Mouse (Mus musculus) stomach, postnatal 0 days (tissue): ENCODE results near the gene BC017158. TPM values are rescaled to one million over a fixed set of nuclear protein-coding genes. Genes with fewer than 3 reads are reported as not detected.

Source experiments
- ATAC-seq: fragments of 200-750 bp; cut with Nextera tagmentation; 2 replicates; pipeline ENCODE4 v1.8.0; 2017; ENCODE audit not compliant: low FRiP score, low TSS enrichment
- DNase-seq: peaks from one replicate; pipeline ENCODE4 v3.0.0-alpha.2; 2016; ENCODE audit warnings: low spot score
- H3K27ac ChIP-seq: fragments of 300-500 bp; sonication (generic); replicated peaks from 2 replicates; pipeline ENCODE4 v1.5.1; 2014; ENCODE audit warnings: mild to moderate bottlenecking, control low read depth
- H3K27me3 ChIP-seq: fragments of 300-500 bp; sonication (generic); 2 replicates; pipeline ENCODE4 v1.6.1; 2014; ENCODE audit warnings: low read length; ENCODE audit not compliant: control insufficient read depth, insufficient read depth
- H3K36me3 ChIP-seq: fragments of 300-500 bp; sonication (generic); 2 replicates; pipeline ENCODE4 v1.6.1; 2014; ENCODE audit warnings: low read length, mixed read lengths; ENCODE audit not compliant: control insufficient read depth, insufficient read depth
- H3K4me1 ChIP-seq: fragments of 300-500 bp; sonication (generic); replicated peaks from 2 replicates; pipeline ENCODE4 v1.6.1; 2014; ENCODE audit warnings: antibody characterized with exemption; ENCODE audit not compliant: control insufficient read depth, insufficient read depth
- H3K4me2 ChIP-seq: fragments of 300-500 bp; sonication (generic); replicated peaks from 2 replicates; pipeline ENCODE4 v1.6.1; 2014; ENCODE audit warnings: low read depth, mild to moderate bottlenecking, control low read depth, moderate library complexity
- H3K4me3 ChIP-seq: fragments of 300-500 bp; sonication (generic); 2 replicates; pipeline ENCODE4 v1.5.1; 2014; ENCODE audit warnings: low read depth, low read length, control low read depth
- H3K9ac ChIP-seq: fragments of 300-500 bp; sonication (generic); 2 replicates; pipeline ENCODE4 v1.6.1; 2014; ENCODE audit warnings: mild to moderate bottlenecking, low read length, control low read depth, mixed read lengths
- H3K9me3 ChIP-seq: fragments of 300-500 bp; sonication (generic); 2 replicates; pipeline ENCODE4 v1.6.1; 2016; ENCODE audit warnings: low read length; ENCODE audit not compliant: control insufficient read depth
- CTCF ChIP-seq: IDR thresholded peaks from 2 replicates; pipeline ENCODE4 v1.5.1; 2016; ENCODE audit warnings: antibody characterized with exemption, low read depth, mild to moderate bottlenecking, moderate library complexity
- EP300 ChIP-seq: optimal IDR thresholded peaks from 2 replicates; pipeline ENCODE3; 2016; ENCODE audit warnings: antibody characterized with exemption
- WGBS: fragments of 180-500 bp; shearing (Covaris S2); extraction: QIAGEN DNeasy Blood & Tissue Kit; methylation state at CpG from one replicate; pipeline ENCODE4 v1.1.7; 2014; 5-methylcytosine and 5-hydroxymethylcytosine counted together
- polyA plus RNA-seq: library from polyadenylated mRNA; unstranded; fragments of >200 nt; fragmentation: Nextera tagmentation; extraction: Ambion mirVana; gene quantifications from 2 replicates; pipeline ENCODE4 v1.2.1, GENCODE M21; 2015

Gene BC017158
- polyA plus RNA-seq, 1 experiment from 2014 or later, result 17.0 TPM

- peak overlapping the region; percentile 91 for H3K27ac ChIP-seq
- no peaks in the 10 kb centered on the region for H3K9me3 ChIP-seq
- ATAC-seq (no peak; the same call in 1 of the 2 replicates), DNase-seq (peak; percentile 19)
- no peaks in the 10 kb centered on the region for H3K36me3 ChIP-seq
- WGBS, result 24% methylated on average over 10 of the region's 10 CpGs
- peak overlapping the region; percentile 90 for H3K9ac ChIP-seq
- H3K4me3 ChIP-seq, result peak overlapping the region; percentile 84
- TF ChIP-seq CTCF (no peak), EP300 (no peak)
- peak overlapping the region; percentile 93 for H3K4me2 ChIP-seq
- 0 out of 2 replicates have a peak, but pooled peaks cover 4% of the 10 kb centered on the region for H3K4me1 ChIP-seq
- H3K27me3 ChIP-seq, result no peaks in the 10 kb centered on the region
Observed at GRCm38 (mm10) chr7:128297291-128297616, 716 bp downstream of the BC017158 start.

- no peak for DNase-seq
- Histone ChIP-seq H3K4me1 (0 out of 2 replicates have a peak, but pooled peaks cover 4% of the 10 kb centered on the region), H3K9ac (no peak overlapping the region), H3K9me3 (no peaks in the 10 kb centered on the region), H3K36me3 (no peaks in the 10 kb centered on the region), H3K4me2 (peak overlapping the region; percentile 93; the same call in 1 of the 2 replicates), H3K27me3 (no peaks in the 10 kb centered on the region), H3K4me3 (no peak overlapping the region; the same call in 1 of the 2 replicates), H3K27ac (no peak overlapping the region)
- TF ChIP-seq CTCF (no peak), EP300 (no peak)
- 68% methylated on average over 3 of the region's 3 CpGs for WGBS
- no peak for ATAC-seq
Observed at GRCm38 (mm10) chr7:128296514-128296913, 1.5 kb downstream of the BC017158 start.

- Histone ChIP-seq H3K27ac (no peak overlapping the region), H3K4me2 (no peak overlapping the region), H3K9me3 (no peaks in the 10 kb centered on the region), H3K27me3 (no peaks in the 10 kb centered on the region), H3K4me3 (no peak overlapping the region), H3K36me3 (0 out of 2 replicates have a peak, but pooled peaks cover 2% of the 10 kb centered on the region), H3K4me1 (0 out of 2 replicates have a peak, but pooled peaks cover 4% of the 10 kb centered on the region), H3K9ac (no peak overlapping the region)
- 84% methylated on average over 10 of the region's 10 CpGs for WGBS
- DNase-seq, result no peak
- ATAC-seq, result no peak
- TF ChIP-seq CTCF (no peak), EP300 (no peak)
Observed at GRCm38 (mm10) chr7:128294785-128295184, 3.2 kb downstream of the BC017158 start.

DNA sequence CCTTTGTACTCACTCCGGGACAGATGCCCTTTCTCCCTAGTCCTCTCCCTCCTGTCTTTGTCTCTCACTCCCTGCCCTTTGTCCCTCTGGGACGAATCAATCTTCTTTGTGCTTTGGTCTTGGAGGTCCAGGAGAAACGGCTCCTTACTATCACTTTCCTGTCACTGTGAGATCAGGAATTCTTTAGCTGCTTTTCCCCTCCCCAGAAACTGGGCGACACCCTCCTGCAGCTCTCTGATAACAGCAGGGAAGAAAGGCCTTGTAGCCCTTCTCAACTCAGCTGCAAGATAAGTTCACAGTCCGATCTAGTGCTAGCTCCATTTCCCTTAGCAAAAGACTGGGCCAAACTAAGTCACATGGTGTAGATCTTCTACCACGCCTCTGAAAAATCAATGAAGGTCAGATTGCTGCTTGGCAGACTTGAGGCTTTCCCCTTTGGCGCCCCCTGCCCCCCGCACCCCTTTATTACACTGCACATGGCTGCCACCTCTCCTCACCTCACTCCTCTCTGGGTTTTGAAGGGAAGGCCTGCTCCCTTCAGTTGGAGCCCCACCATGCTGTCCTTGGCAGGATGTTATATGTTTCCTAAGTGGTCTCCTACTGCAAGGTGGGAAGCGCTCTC is 8.9 kb downstream of the BC017158 start:
- TF ChIP-seq EP300 (no peak), CTCF (peak; percentile 67)
- H3K4me1 ChIP-seq, result peaks cover 4% of the 10 kb centered on the region; the same call in 1 of the 2 replicates
- H3K9me3 ChIP-seq, result no peaks in the 10 kb centered on the region
- H3K27me3 ChIP-seq, result no peaks in the 10 kb centered on the region
- H3K9ac ChIP-seq, result peak overlapping the region; percentile 24
- DNase-seq, result peak; percentile 73
- peak overlapping the region; percentile 11 for H3K4me2 ChIP-seq
- peaks cover 12% of the 10 kb centered on the region for H3K36me3 ChIP-seq
- H3K4me3 ChIP-seq, result no peak overlapping the region
- peak overlapping the region; percentile 63 for H3K27ac ChIP-seq
- ATAC-seq, result peak; percentile 89
- WGBS, result 21% methylated on average over 9 of the region's 9 CpGs

DNA sequence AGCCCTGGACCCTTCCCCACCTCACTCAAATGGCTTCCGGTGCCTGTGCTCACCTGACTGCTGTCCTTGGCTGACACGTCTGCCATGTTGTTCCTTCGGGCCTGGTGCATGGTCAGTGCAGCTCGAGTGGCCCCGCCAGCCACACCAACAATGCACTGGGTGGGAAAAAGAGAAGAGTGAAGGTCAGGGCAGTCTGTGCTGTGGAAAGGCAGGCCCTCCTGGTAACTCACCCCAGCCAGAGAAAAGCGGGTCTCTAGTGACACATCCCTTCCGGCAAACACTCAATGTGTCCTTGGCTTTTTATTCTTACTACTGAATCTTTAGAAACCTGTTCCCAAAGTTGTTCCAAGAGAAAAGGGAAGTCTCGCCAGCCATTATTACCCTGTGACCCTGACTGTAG is 12.9 kb downstream of the BC017158 start:
- Histone ChIP-seq H3K36me3 (peaks cover 13% of the 10 kb centered on the region), H3K4me3 (no peak overlapping the region), H3K27me3 (no peaks in the 10 kb centered on the region), H3K9me3 (no peaks in the 10 kb centered on the region), H3K9ac (no peak overlapping the region), H3K4me1 (peaks cover 4% of the 10 kb centered on the region; the same call in 1 of the 2 replicates), H3K27ac (no peak overlapping the region), H3K4me2 (no peak overlapping the region)
- TF ChIP-seq CTCF (no peak), EP300 (no peak)
- ATAC-seq (no peak), DNase-seq (no peak)
- WGBS, result 90% methylated on average over 8 of the region's 8 CpGs

- no peak overlapping the region for H3K27ac ChIP-seq
Observed at GRCm38 (mm10) chr7:128284047-128284446, 13.9 kb downstream of the BC017158 start.

More at GRCm38 (mm10) chr7:128284047-128284446, 13.9 kb downstream of the BC017158 start:
- WGBS, result 59% methylated on average over 5 of the region's 5 CpGs
- TF ChIP-seq EP300 (no peak), CTCF (no peak)
- peaks cover 14% of the 10 kb centered on the region for H3K36me3 ChIP-seq
- H3K4me2 ChIP-seq, result no peak overlapping the region
- ATAC-seq (no peak), DNase-seq (no peak)
- peaks cover 4% of the 10 kb centered on the region; the same call in 1 of the 2 replicates for H3K4me1 ChIP-seq
- H3K9ac ChIP-seq, result no peak overlapping the region
- no peak overlapping the region for H3K4me3 ChIP-seq
- no peaks in the 10 kb centered on the region for H3K27me3 ChIP-seq
- H3K9me3 ChIP-seq, result no peaks in the 10 kb centered on the region
